Mouse (Mus musculus): ENCODE measurements around the gene Pycr2.

- no peak for TF ChIP-seq CTCF (IDR thresholded peaks at IDR 0.05)
- no peak for TF ChIP-seq POLR2A (IDR thresholded peaks at IDR 0.05; ENCODE audit: insufficient read depth, low read depth, low read length)
Measured at GRCm38 (mm10) chr1:180911653-180912287, 7.7 kb downstream of the Pycr2 start.
